Mouse (Mus musculus) gastrocnemius, postnatal 36 days (tissue): ENCODE data around the gene Ankrd40. TPM values are rescaled to one million over a fixed set of nuclear protein-coding genes. Genes with fewer than 3 reads are reported as not detected.
A peak's percentile ranks its signal among the peaks of the same experiment; 100 is the strongest.

Source experiments
- DNase-seq, 2 experiments: peaks; one replicate each; pipeline ENCODE4 v3.0.0; 2022
- intact Hi-C: fragments of 180-260 bp; cut with DNase I; formaldehyde crosslinking; loops from one replicate; pipeline ENCODE4 v1.15.1; 2025
- total RNA-seq, 2 experiments: library from RNA; stranded (reverse); gene quantifications; 2 replicates each; pipeline ENCODE4 v1.2.3; 2021

Gene Ankrd40
- total RNA-seq, 2 experiments from 2014 or later: 195 to 201 TPM

DNA sequence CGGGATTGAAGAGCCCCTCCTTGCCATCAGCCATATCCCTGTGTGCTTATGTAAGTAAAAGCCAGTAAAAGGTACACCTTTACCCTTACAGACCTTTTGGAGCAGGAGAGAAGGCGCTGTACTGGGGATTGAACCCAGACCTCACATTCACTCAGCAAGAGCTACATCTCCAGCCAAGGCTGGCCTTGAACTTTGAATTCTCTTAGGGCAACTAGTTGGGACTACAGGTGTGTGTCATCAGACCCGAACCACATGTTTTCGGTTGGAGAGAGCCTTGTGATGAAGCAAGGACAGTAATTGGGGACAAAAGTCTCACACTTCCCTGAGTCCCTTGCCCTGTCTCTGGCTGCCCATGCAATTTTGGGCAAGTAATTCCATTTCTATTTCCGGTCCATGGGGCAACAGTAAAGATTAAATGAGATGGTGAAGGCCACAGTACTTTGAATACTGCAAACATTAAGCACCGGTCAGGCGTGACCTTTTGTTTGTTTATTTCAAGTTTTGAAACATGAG, 19.3 kb downstream of the Ankrd40 start:
- intact Hi-C loops: no loop called here
- no peak for DNase-seq

GRCm38 (mm10) chr11:94349839-94350238, 22.0 kb downstream of the Ankrd40 start:
- intact Hi-C loops: no loop called here
- DNase-seq: no peak

- intact Hi-C loops: no loop called here
- DNase-seq: no peak
These were observed 22.5 kb downstream of the Ankrd40 start for GRCm38 (mm10) chr11:94350337-94350736.

- DNase-seq: no peak
- intact Hi-C loops: no loop called here
These were observed 23.3 kb downstream of the Ankrd40 start for GRCm38 (mm10) chr11:94351094-94351493.

DNA sequence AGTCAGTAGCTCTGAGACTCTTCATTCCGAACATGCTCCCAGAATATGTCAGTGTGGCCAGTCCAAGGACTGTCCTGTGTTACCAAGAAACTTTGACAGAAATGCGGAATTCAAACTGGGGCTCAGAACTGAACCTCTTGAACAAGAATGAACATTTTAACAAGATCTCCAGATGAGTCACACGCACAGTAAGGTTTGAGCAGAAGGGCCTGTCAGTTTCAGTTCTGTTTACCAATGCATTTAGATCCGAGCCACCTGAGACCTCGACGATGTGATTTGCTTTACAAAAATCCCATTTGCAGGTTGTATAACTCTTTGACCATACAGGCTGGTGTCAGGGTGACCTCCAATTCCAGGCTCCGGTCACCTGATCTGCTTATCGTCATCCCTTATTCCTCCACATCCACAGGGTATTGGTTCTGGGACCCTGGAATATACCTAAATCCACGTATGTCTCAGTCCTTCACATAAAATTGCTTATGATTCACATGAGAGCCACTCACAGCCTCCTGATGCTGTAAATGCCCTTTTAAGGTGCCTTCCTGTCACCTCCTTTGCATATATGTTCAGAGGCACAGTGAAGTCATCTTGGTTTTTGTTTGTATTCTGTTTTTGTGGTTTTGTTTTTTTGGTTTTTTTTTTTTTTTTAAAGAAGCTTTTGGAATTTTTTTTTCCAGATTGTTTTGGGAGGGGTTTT, 27.9 kb downstream of the Ankrd40 start:
- intact Hi-C loops: no loop called here
- DNase-seq: no peak

DNA sequence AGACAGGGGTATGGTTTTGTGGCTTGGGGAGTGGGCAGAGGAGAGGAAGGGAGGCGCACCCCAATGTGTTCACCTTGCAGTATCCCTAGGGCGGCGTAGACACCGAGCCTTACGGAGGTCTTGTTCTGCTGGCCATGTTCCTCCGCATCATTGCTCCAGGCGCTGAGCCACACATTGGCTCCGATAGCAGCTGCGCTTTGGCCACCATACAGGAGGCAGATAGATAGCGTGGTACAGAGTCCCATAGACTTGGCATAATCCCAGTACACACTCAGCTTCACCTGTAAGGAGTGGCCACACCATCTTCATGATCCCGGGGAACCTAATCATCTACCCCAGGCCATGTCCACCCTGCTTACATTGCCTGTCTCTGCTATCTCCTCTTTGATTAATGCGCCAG, 31.4 kb downstream of the Ankrd40 start:
- DNase-seq: no peak
- intact Hi-C loops: no loop called here

GRCm38 (mm10) chr11:94361166-94361870, 33.5 kb downstream of the Ankrd40 start:
- DNase-seq: no peak

GRCm38 (mm10) chr11:94362101-94362500, 34.3 kb downstream of the Ankrd40 start:
- no peak for DNase-seq
- intact Hi-C loops: no loop called here

More at GRCm38 (mm10) chr11:94361166-94361870, 33.5 kb downstream of the Ankrd40 start:
- intact Hi-C loops: no loop called here

DNA sequence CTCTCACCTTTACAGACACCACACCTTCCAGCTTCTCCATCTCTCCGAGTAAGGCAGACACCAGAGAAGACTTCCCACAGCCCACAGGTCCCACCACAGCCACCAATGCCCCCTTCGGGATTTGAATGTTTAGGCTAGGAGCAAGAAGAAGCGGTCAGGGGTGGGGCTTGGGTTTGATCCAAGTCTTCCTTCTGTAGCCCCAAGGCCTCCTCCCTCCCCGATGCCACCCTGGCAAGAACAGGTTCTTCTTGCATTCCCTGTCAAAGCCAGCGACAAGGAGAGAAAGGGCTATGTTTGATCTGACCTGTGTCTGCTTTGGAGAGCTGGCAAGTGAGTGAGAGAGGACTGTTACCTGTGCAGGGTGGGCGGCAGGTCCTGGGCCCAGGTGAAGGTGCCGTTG, 35.9 kb downstream of the Ankrd40 start:
- DNase-seq: no peak
- intact Hi-C loops: no loop called here

GRCm38 (mm10) chr11:94365340-94365739, 37.5 kb downstream of the Ankrd40 start:
- no peak for DNase-seq
- intact Hi-C loops: no loop called here

- intact Hi-C loops: no loop called here
- DNase-seq: no peak
These were observed 42.2 kb downstream of the Ankrd40 start for GRCm38 (mm10) chr11:94369981-94370380.

DNA sequence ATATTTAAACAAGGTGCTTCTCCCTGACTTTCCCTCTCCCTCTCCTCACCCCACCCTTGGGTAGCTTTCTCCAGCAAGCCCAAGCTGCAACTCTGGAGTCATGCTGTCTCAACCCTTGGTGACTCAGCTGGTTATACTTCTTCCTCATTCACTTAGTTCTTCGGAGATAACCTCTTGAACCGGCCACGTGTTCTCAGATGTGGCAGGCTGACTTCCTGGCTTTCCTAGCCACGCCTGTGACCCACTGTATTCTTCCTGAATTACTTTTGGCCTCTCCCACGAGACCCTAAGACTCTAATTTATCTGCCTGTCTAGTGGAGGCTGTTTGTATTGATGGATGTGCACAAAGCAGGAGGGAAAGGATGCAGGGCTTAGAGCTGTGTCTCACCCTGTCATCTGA, 43.0 kb downstream of the Ankrd40 start:
- DNase-seq: no peak
- intact Hi-C loops: no loop called here

DNA sequence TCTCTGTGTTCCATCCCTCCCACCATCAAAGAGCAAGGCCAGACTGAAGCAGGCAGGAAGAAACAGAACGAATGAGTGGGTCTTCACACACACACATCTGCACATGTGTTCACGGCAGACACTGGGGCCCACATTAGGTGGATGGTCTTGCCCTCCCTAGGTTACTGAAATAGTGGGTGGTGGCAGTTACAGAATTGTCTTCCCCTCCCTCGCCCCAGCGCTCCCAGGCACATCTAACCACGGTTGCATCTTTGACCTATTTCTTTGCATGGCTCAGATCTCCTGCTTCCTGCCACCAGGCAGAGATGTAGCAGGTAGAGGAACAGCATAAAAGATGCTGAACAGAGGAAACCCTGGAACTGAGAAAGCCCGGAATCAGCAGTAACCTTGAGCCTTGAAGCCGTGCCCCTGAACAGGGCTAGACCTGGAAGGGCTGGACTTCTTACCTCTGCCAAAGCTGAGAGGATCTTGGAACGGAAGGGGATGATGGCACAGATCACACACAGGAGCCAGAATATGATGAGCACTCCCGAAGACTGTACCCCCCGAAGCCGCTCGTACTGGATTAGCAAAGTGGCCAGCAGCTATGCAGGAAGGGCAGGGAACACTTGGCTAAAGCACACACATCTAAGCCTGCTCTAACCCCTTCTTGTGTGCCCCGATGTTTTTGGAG, 46.6 kb downstream of the Ankrd40 start:
- no peak for DNase-seq
- intact Hi-C loops: no loop called here

DNA sequence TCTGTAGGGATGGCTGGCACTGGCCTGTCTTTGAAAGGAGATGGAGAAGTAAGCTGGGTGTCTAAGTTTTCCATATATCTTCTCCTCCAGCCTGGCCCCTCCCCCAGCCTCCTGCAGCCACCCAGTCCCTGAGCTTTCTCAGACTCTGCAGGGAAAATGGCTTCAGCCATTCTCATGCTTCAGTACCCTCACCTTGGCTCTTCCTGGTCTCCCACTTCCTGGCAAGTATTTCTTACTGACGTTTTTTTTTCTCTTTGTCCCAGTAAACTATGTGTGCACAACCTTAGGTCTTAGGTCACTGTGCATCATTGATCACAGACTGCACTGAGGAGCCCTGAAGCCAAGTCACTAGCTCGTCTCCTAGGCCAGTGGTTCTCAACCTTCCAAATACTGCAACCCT, 51.3 kb downstream of the Ankrd40 start:
- intact Hi-C loops: no loop called here
- DNase-seq: no peak

GRCm38 (mm10) chr11:94379736-94380135, 51.9 kb downstream of the Ankrd40 start:
- intact Hi-C loops: no loop called here

GRCm38 (mm10) chr11:94385977-94386771, 58.4 kb downstream of the Ankrd40 start:
- DNase-seq: peak in 1 of 2 experiments; percentile 32
- intact Hi-C loops: no loop called here

More at GRCm38 (mm10) chr11:94379736-94380135, 51.9 kb downstream of the Ankrd40 start:
- no peak for DNase-seq

- no peak for DNase-seq
- intact Hi-C loops: no loop called here
These were observed 60.0 kb downstream of the Ankrd40 start for GRCm38 (mm10) chr11:94387756-94388155.

DNA sequence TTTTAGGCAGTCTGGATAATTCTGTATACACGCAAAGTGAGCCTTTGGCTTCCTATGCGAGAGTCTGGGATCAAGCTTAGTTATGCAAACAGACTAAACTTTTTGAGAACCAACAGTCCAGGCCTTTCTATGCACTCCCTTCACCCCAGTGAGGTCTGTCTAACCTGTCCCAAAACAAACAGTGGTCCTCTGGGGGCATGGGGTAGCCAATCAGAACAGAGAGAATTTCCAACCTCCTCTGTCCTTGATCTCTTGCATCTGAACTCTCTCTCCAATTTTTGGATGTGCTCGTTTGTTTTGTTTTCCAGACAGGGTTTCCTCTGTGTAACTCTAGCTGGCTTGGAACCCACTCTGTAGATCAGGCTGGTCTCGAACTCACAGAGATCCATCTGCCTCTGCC, 61.2 kb downstream of the Ankrd40 start:
- intact Hi-C loops: no loop called here
- no peak for DNase-seq

DNA sequence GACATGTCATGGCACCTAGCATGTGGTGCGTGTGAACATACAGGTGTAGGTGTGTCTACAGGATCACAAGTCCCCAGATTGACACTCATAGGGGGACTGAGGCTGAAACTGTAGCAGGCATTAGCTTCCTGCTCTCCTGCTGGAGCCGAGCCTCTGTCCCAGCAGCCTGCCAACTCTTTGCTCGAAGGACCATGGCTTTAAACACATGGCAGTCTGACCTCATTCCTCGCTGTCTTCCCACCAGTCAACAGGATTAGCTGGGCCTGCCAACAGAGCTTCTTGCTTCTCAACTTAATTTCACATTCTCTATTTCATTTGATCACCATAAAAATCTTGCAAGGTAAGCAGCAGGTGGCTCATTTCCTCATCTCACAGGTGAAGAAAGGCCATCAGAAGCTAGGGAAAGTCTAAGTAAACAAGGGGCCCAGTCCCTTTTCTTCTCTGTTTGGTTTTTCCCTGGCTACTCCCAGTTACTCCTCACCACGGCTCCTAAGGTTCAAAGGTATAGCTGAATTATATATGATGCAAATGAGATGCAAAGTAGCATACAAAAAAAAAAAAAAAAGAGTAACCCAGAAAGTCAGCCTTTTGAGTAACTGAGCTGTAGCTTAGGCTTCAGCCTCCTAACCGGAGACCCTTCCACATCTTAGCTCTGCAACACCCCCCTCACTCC, 62.1 kb downstream of the Ankrd40 start:
- DNase-seq: no peak
- intact Hi-C loops: no loop called here

DNA sequence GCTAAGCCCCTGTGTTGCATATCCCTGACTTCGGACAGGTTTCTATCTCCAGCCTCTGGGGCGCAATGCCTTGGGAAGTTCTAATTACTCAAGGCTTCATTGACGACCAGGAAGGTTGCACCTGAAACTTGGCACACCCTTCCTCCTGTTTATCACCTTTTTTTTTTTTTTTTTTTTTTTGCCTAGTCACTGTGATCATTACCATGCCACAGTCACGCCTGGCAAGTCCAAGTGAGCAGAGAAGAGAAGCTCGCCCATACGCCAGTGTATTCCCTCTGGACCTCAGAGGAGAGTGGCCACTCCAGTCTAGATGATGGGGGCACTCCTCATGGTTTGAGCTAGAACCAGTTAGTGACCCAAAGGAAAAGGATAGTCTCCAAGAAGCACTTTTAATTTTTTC, 63.0 kb downstream of the Ankrd40 start:
- intact Hi-C loops: no loop called here
- no peak for DNase-seq
